Mouse (Mus musculus) C2C12 (cell line): ENCODE results near the gene Smtnl2. TPM values are rescaled to one million over a fixed set of nuclear protein-coding genes. Genes with fewer than 3 reads are reported as not detected.

Experiments used
- H3K27me3 ChIP-seq: one replicate; pipeline ENCODE4 v1.6.1; 2011; ENCODE audit not compliant: control insufficient read depth, insufficient read depth, insufficient read length
- H3K36me3 ChIP-seq: one replicate; pipeline ENCODE4 v1.6.1; 2011; ENCODE audit not compliant: control insufficient read depth, insufficient read depth
- H3K4me3 ChIP-seq: one replicate; pipeline ENCODE4 v1.5.1; 2011; ENCODE audit warnings: mild to moderate bottlenecking, control low read depth; ENCODE audit not compliant: poor library complexity, insufficient read depth, severe bottlenecking
- H3K79me2 ChIP-seq: one replicate; pipeline ENCODE4 v1.6.1; 2011; ENCODE audit not compliant: control insufficient read depth, insufficient read depth
- H3K79me3 ChIP-seq: one replicate; pipeline ENCODE4 v1.6.1; 2011; ENCODE audit warnings: low read depth, control low read depth
- H3ac ChIP-seq: one replicate; pipeline ENCODE3; 2011; ENCODE audit warnings: low read depth; ENCODE audit not compliant: control insufficient read depth, insufficient read length
- CEBPB ChIP-seq: IDR thresholded peaks from one replicate; pipeline ENCODE4 v1.6.1; 2011; ENCODE audit warnings: low read depth, mild to moderate bottlenecking, control low read depth, moderate library complexity
- CTCF ChIP-seq: IDR thresholded peaks from one replicate; pipeline ENCODE4 v1.5.1; 2011; ENCODE audit not compliant: control insufficient read depth, insufficient read depth, insufficient read length
- FOSL1 ChIP-seq: IDR thresholded peaks from one replicate; pipeline ENCODE4 v1.8.0; 2011; ENCODE audit warnings: mild to moderate bottlenecking, low read length; ENCODE audit not compliant: poor library complexity, insufficient read depth, severe bottlenecking
- MAX ChIP-seq: IDR thresholded peaks from one replicate; pipeline ENCODE4 v1.6.1; 2011; ENCODE audit warnings: mild to moderate bottlenecking, control low read depth
- MYOD1 ChIP-seq: IDR thresholded peaks from one replicate; pipeline ENCODE4 v1.6.1; 2011; ENCODE audit warnings: low read depth; ENCODE audit not compliant: control insufficient read depth, insufficient read length
- MYOG ChIP-seq: IDR thresholded peaks from one replicate; pipeline ENCODE4 v1.6.1; 2011; ENCODE audit not compliant: control insufficient read depth, insufficient read length; ENCODE audit errors: extremely low read depth
- USF1 ChIP-seq: IDR thresholded peaks from one replicate; pipeline ENCODE4 v1.6.1; 2011; ENCODE audit warnings: low read depth, mild to moderate bottlenecking, control low read depth, moderate library complexity
- polyA plus RNA-seq: library from polyadenylated mRNA; unstranded; fragments of >200 nt; fragmentation: generic; extraction: Trizol; gene quantifications from one replicate; pipeline ENCODE4 v1.2.1, GENCODE M21; 2012; ENCODE audit warnings: missing spikeins

Smtnl2 gene
- polyA plus RNA-seq, 1 experiment = 0.04 TPM

GRCm38 (mm10) chr11:72364526-72364925, 47.0 kb downstream of the Smtnl2 start:
- H3K27me3 ChIP-seq = peaks cover 40% of the 10 kb centered on the region
- H3K36me3 ChIP-seq = no peaks in the 10 kb centered on the region
- H3ac ChIP-seq = no peak overlapping the region
- H3K79me2 ChIP-seq = no peaks in the 10 kb centered on the region
- no peaks in the 10 kb centered on the region for H3K79me3 ChIP-seq
- TF ChIP-seq MAX = no peak
- TF ChIP-seq CEBPB = no peak
- no peak for TF ChIP-seq FOSL1
- TF ChIP-seq MYOG = no peak
- TF ChIP-seq CTCF = no peak
- no peak overlapping the region for H3K4me3 ChIP-seq

- no peak for TF ChIP-seq CTCF
- no peak for TF ChIP-seq CEBPB
- no peak for TF ChIP-seq USF1
- TF ChIP-seq MAX = no peak
- no peak for TF ChIP-seq MYOG
- TF ChIP-seq MYOD1 = no peak
- no peak for TF ChIP-seq FOSL1
- no peaks in the 10 kb centered on the region for H3K79me3 ChIP-seq
- H3K36me3 ChIP-seq = no peaks in the 10 kb centered on the region
- no peaks in the 10 kb centered on the region for H3K79me2 ChIP-seq
- H3K4me3 ChIP-seq = no peak overlapping the region
- no peak overlapping the region for H3ac ChIP-seq
- H3K27me3 ChIP-seq = peaks cover 42% of the 10 kb centered on the region
These were observed 47.8 kb downstream of the Smtnl2 start for GRCm38 (mm10) chr11:72363523-72364240.

- TF ChIP-seq CEBPB = no peak
- H3K36me3 ChIP-seq = no peaks in the 10 kb centered on the region
- H3K79me2 ChIP-seq = no peaks in the 10 kb centered on the region
- H3K79me3 ChIP-seq = no peaks in the 10 kb centered on the region
- peaks cover 41% of the 10 kb centered on the region for H3K27me3 ChIP-seq
- no peak within 1 kb of the TSS for H3K4me3 ChIP-seq
- no peak within 1 kb of the TSS for H3ac ChIP-seq
These were observed 49.2 kb downstream of the Smtnl2 start, which contains the start of gene Tekt1 for GRCm38 (mm10) chr11:72362347-72362741. Gene Tekt1 (minus strand): TSS chr11:72362442.

GRCm38 (mm10) chr11:72361385-72362346, 49.8 kb downstream of the Smtnl2 start:
- Histone ChIP-seq H3K27me3 (peaks cover 44% of the 10 kb centered on the region), H3K36me3 (no peaks in the 10 kb centered on the region), H3K79me2 (no peaks in the 10 kb centered on the region), H3K79me3 (no peaks in the 10 kb centered on the region), H3ac (no peak overlapping the region), H3K4me3 (no peak overlapping the region)
- TF ChIP-seq MYOD1 = no peak
- TF ChIP-seq MYOG = no peak
- no peak for TF ChIP-seq MAX
- no peak for TF ChIP-seq CEBPB
- TF ChIP-seq USF1 = no peak
- no peak for TF ChIP-seq CTCF
- TF ChIP-seq FOSL1 = no peak

GRCm38 (mm10) chr11:72354971-72355728, 56.4 kb downstream of the Smtnl2 start:
- TF ChIP-seq CTCF (peak; percentile 80), FOSL1 (no peak)
- H3K79me3 ChIP-seq = no peaks in the 10 kb centered on the region
- H3K4me3 ChIP-seq = no peak overlapping the region
- no peak overlapping the region for H3ac ChIP-seq
- peaks cover 28% of the 10 kb centered on the region for H3K27me3 ChIP-seq
- no peaks in the 10 kb centered on the region for H3K79me2 ChIP-seq
- no peaks in the 10 kb centered on the region for H3K36me3 ChIP-seq
